Mouse (Mus musculus) heart, postnatal 10 days (tissue): ENCODE measurements around the gene Lbhd2. TPM values are rescaled to one million over a fixed set of nuclear protein-coding genes. Genes with fewer than 3 reads are reported as not detected.

Experiments used
- total RNA-seq, 2 experiments: library from RNA; stranded (reverse); gene quantifications; 2 replicates each; pipeline ENCODE4 v1.2.3; 2021

Gene Lbhd2
- total RNA-seq, 2 experiments from 2014 or later = not detected

Other genes with a start within 250 kb of the Lbhd2 start
- 10 to 100 TPM; 14.1 to 17.1 TPM for gene Traf3, start 240.4 kb upstream of the Lbhd2 start, total RNA-seq
- not detected for gene 4930595D18Rik, start 222.3 kb upstream of the Lbhd2 start, total RNA-seq
- gene Amn, start 135.7 kb upstream of the Lbhd2 start, total RNA-seq = not detected
- gene Cdc42bpb, start 29.1 kb upstream of the Lbhd2 start, total RNA-seq = 100 to 1,000 TPM in 1 of 2 experiments, 10 to 100 TPM in 1; 96.4 to 106 TPM
- 1 to 10 TPM; 5.3 to 8.3 TPM for gene Exoc3l4, start 10.2 kb downstream of the Lbhd2 start, total RNA-seq
- 10 to 100 TPM; 28.9 to 41.2 TPM for gene Tnfaip2, start 35.7 kb downstream of the Lbhd2 start, total RNA-seq
- gene Gm266, start 79.0 kb downstream of the Lbhd2 start, total RNA-seq = 1 to 10 TPM; 2.2 to 2.4 TPM
- gene Eif5, start 131.2 kb downstream of the Lbhd2 start, total RNA-seq = 100 to 1,000 TPM; 196 to 199 TPM
- gene Mark3, start 167.7 kb downstream of the Lbhd2 start, total RNA-seq = 10 to 100 TPM; 71.0 to 71.7 TPM